Mouse (Mus musculus): ENCODE results near the gene Pklr. TPM values are rescaled to one million over a fixed set of nuclear protein-coding genes. Genes with fewer than 3 reads are reported as not detected.
"Not testable (repeated sequence)": the region's sequence is repeated elsewhere in the genome, so short reads cannot be mapped to it uniquely, and the experiment has no call there.

Gene Pklr
- polyA plus RNA-seq, 1 experiment from 2014 or later: 148 TPM

GRCm38 (mm10) chr3:89158651-89159050 is 22.7 kb downstream of the Pklr start:
- ATAC-seq: no peak
- Histone ChIP-seq H3K27ac (ENCODE audit: low read length) (no peak overlapping the region), H3K27me3 (replicated peaks; ENCODE audit: control insufficient read depth, insufficient read depth, low read length) (0 out of 2 replicates have a peak, but pooled peaks cover 3% of the 10 kb centered on the region), H3K9ac (ENCODE audit: low read depth, low read length) (no peak overlapping the region), H3K36me3 (ENCODE audit: control insufficient read depth, insufficient read depth, low read length) (no peaks in the 10 kb centered on the region), H3K4me2 (ENCODE audit: low read depth, low read length) (no peak overlapping the region), H3K9me3 (ENCODE audit: control insufficient read depth, low read length) (no peaks in the 10 kb centered on the region), H3K4me3 (ENCODE audit: low read length) (no peak overlapping the region), H3K4me1 (ENCODE audit: control insufficient read depth, insufficient read depth, low read length) (peaks cover 11% of the 10 kb centered on the region)
- WGBS: 22% methylated on average over 7 of the region's 7 CpGs

- peak overlapping the region; percentile 100 for H3K4me2 ChIP-seq (ENCODE audit: low read depth, low read length)
- H3K27me3 ChIP-seq (replicated peaks; ENCODE audit: control insufficient read depth, insufficient read depth, low read length): 0 out of 2 replicates have a peak, but pooled peaks cover 3% of the 10 kb centered on the region
- WGBS: under 1% methylated on average over 13 of the region's 13 CpGs
- H3K9ac ChIP-seq (ENCODE audit: low read depth, low read length): no peak overlapping the region
- H3K36me3 ChIP-seq (ENCODE audit: control insufficient read depth, insufficient read depth, low read length): no peaks in the 10 kb centered on the region
- peak overlapping the region; percentile 68 for H3K4me3 ChIP-seq (ENCODE audit: low read length)
- H3K4me1 ChIP-seq (ENCODE audit: control insufficient read depth, insufficient read depth, low read length): peaks cover 15% of the 10 kb centered on the region
- H3K27ac ChIP-seq (ENCODE audit: low read length): no peak overlapping the region
- H3K9me3 ChIP-seq (ENCODE audit: control insufficient read depth, low read length): no peaks in the 10 kb centered on the region
- ATAC-seq: peak; percentile 49
These were observed 23.3 kb downstream of the Pklr start for GRCm38 (mm10) chr3:89159211-89159610.

- no peaks in the 10 kb centered on the region for H3K9me3 ChIP-seq (ENCODE audit: control insufficient read depth, low read length)
- WGBS: under 1% methylated on average over 64 of the region's 66 CpGs
- H3K36me3 ChIP-seq (ENCODE audit: control insufficient read depth, insufficient read depth, low read length): no peaks in the 10 kb centered on the region
- peak; percentile 51 for ATAC-seq
- peaks cover 15% of the 10 kb centered on the region for H3K4me1 ChIP-seq (ENCODE audit: control insufficient read depth, insufficient read depth, low read length)
- peak within 1 kb of the TSS; percentile 68 for H3K4me3 ChIP-seq (ENCODE audit: low read length)
- peak within 1 kb of the TSS; percentile 68 for H3K9ac ChIP-seq (ENCODE audit: low read depth, low read length)
- peak within 1 kb of the TSS; percentile 100 for H3K4me2 ChIP-seq (ENCODE audit: low read depth, low read length)
- 0 out of 2 replicates have a peak, but pooled peaks cover 3% of the 10 kb centered on the region for H3K27me3 ChIP-seq (replicated peaks; ENCODE audit: control insufficient read depth, insufficient read depth, low read length)
- no peak within 1 kb of the TSS for H3K27ac ChIP-seq (ENCODE audit: low read length)
These were observed 23.8 kb downstream of the Pklr start, which contains the start of gene Hcn3 for GRCm38 (mm10) chr3:89159616-89160344. Gene Hcn3 (minus strand): TSS chr3:89160196.

GRCm38 (mm10) chr3:89161207-89161606 is 25.3 kb downstream of the Pklr start:
- H3K36me3 ChIP-seq (ENCODE audit: control insufficient read depth, insufficient read depth, low read length); H3K4me2 ChIP-seq (ENCODE audit: low read depth, low read length); H3K9me3 ChIP-seq (ENCODE audit: control insufficient read depth, low read length); ATAC-seq; H3K9ac ChIP-seq (ENCODE audit: low read depth, low read length); H3K27me3 ChIP-seq (replicated peaks; ENCODE audit: control insufficient read depth, insufficient read depth, low read length); H3K4me3 ChIP-seq (ENCODE audit: low read length); H3K27ac ChIP-seq (ENCODE audit: low read length): not testable (repeated sequence)
- peaks cover 24% of the 10 kb centered on the region for H3K4me1 ChIP-seq (ENCODE audit: control insufficient read depth, insufficient read depth, low read length)

GRCm38 (mm10) chr3:89161786-89162185 is 25.8 kb downstream of the Pklr start:
- H3K4me2 ChIP-seq (ENCODE audit: low read depth, low read length): no peak overlapping the region
- H3K9ac ChIP-seq (ENCODE audit: low read depth, low read length): no peak overlapping the region
- no peak overlapping the region for H3K4me3 ChIP-seq (ENCODE audit: low read length)
- no peak for ATAC-seq
- no peak overlapping the region for H3K27ac ChIP-seq (ENCODE audit: low read length)
- H3K36me3 ChIP-seq (ENCODE audit: control insufficient read depth, insufficient read depth, low read length): no peaks in the 10 kb centered on the region
- H3K9me3 ChIP-seq (ENCODE audit: control insufficient read depth, low read length): no peaks in the 10 kb centered on the region
- H3K27me3 ChIP-seq (replicated peaks; ENCODE audit: control insufficient read depth, insufficient read depth, low read length): 0 out of 2 replicates have a peak, but pooled peaks cover 3% of the 10 kb centered on the region
- H3K4me1 ChIP-seq (ENCODE audit: control insufficient read depth, insufficient read depth, low read length): peaks cover 28% of the 10 kb centered on the region
- 81% methylated on average over 4 of the region's 4 CpGs for WGBS

GRCm38 (mm10) chr3:89163123-89163522 is 27.2 kb downstream of the Pklr start:
- 77% methylated on average over 1 of the region's 1 CpGs for WGBS

GRCm38 (mm10) chr3:89163643-89164245 is 27.8 kb downstream of the Pklr start:
- Histone ChIP-seq H3K9me3 (ENCODE audit: control insufficient read depth, low read length) (no peaks in the 10 kb centered on the region), H3K36me3 (ENCODE audit: control insufficient read depth, insufficient read depth, low read length) (peaks cover 4% of the 10 kb centered on the region), H3K4me3 (ENCODE audit: low read length) (peak overlapping the region; percentile 91), H3K27me3 (replicated peaks; ENCODE audit: control insufficient read depth, insufficient read depth, low read length) (no peaks in the 10 kb centered on the region), H3K9ac (ENCODE audit: low read depth, low read length) (peak overlapping the region; percentile 96), H3K27ac (ENCODE audit: low read length) (no peak overlapping the region), H3K4me2 (ENCODE audit: low read depth, low read length) (peak overlapping the region; percentile 80; the same call in 1 of the 2 replicates), H3K4me1 (ENCODE audit: control insufficient read depth, insufficient read depth, low read length) (peaks cover 28% of the 10 kb centered on the region)
- ATAC-seq: no peak
- 76% methylated on average over 5 of the region's 5 CpGs for WGBS

More at GRCm38 (mm10) chr3:89163123-89163522, 27.2 kb downstream of the Pklr start:
- H3K4me1 ChIP-seq (ENCODE audit: control insufficient read depth, insufficient read depth, low read length): peaks cover 28% of the 10 kb centered on the region
- no peak overlapping the region for H3K27ac ChIP-seq (ENCODE audit: low read length)
- H3K9ac ChIP-seq (ENCODE audit: low read depth, low read length): no peak overlapping the region
- no peaks in the 10 kb centered on the region for H3K36me3 ChIP-seq (ENCODE audit: control insufficient read depth, insufficient read depth, low read length)
- H3K4me3 ChIP-seq (ENCODE audit: low read length): no peak overlapping the region
- no peaks in the 10 kb centered on the region for H3K9me3 ChIP-seq (ENCODE audit: control insufficient read depth, low read length)
- ATAC-seq: no peak
- H3K4me2 ChIP-seq (ENCODE audit: low read depth, low read length): no peak overlapping the region
- 0 out of 2 replicates have a peak, but pooled peaks cover 3% of the 10 kb centered on the region for H3K27me3 ChIP-seq (replicated peaks; ENCODE audit: control insufficient read depth, insufficient read depth, low read length)

GRCm38 (mm10) chr3:89164506-89165267 is 28.7 kb downstream of the Pklr start, which contains the start of gene Clk2:
Gene Clk2 (plus strand): TSS chr3:89164795.
- Histone ChIP-seq H3K9me3 (ENCODE audit: control insufficient read depth, low read length) (no peaks in the 10 kb centered on the region), H3K4me1 (ENCODE audit: control insufficient read depth, insufficient read depth, low read length) (peaks cover 23% of the 10 kb centered on the region), H3K4me2 (ENCODE audit: low read depth, low read length) (peak within 1 kb of the TSS; percentile 80), H3K4me3 (ENCODE audit: low read length) (peak within 1 kb of the TSS; percentile 91), H3K36me3 (ENCODE audit: control insufficient read depth, insufficient read depth, low read length) (peaks cover 13% of the 10 kb centered on the region), H3K27me3 (replicated peaks; ENCODE audit: control insufficient read depth, insufficient read depth, low read length) (no peaks in the 10 kb centered on the region), H3K27ac (ENCODE audit: low read length) (peak within 1 kb of the TSS; percentile 95), H3K9ac (ENCODE audit: low read depth, low read length) (peak within 1 kb of the TSS; percentile 96)
- ATAC-seq: peak; percentile 98
- under 1% methylated on average over 78 of the region's 79 CpGs for WGBS

Measured in intestine, embryonic 16.5 days (tissue).